Mouse (Mus musculus): ENCODE data around the gene Txlng.
"Not testable (repeated sequence)": the region's sequence is repeated elsewhere in the genome, so short reads cannot be mapped to it uniquely, and the experiment has no call there.

Txlng gene

DNA sequence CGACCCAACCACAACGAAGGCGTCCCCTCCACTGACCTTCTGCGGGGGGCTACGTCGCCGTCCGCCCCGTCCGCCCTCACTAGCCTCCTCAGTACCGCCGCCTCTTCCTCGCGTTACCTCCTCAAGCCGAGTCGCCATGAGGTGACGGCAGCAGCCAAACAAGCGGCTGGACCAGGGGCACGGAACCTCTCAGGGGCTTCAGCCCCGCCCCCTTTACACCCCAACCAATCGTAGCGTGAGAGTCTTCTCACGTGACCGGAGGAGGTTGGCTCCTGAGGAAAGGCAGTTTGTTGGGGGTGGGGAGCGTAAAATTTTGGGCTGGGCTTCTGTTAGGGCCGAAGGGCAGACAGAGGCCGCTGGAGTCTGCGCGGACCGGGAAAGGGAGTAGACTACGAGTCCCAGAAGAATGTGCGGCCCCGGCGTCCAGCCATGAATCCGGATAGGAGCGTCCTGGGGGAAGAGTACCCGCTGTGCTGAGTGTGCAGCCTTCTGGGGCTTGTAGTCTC lies at the start of gene Txlng:
Txlng (minus strand) TSS at position 252 of the 506 bp plus-strand sequence.
- peak; percentile 96 to 98 for DNase-seq

DNA sequence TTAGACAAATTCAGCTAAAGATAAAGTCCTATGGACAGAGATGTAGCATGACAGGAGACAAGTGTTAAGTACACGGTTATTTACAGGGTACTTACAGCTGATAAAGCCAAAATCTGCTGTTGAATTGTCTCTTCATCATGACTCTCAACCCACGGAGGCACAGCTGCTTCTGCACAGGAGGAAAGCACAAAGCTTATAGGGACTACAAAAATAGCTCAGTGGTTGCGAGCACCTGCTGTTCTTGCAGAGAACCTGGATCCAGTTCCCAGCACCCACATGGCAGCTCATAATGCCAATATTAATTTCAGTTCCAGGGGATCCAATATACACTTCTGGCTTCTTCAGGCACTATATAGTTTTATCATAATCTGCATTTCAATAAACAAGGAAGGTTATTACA lies 49.0 kb upstream of the Txlng start:
- no peak for DNase-seq

DNA sequence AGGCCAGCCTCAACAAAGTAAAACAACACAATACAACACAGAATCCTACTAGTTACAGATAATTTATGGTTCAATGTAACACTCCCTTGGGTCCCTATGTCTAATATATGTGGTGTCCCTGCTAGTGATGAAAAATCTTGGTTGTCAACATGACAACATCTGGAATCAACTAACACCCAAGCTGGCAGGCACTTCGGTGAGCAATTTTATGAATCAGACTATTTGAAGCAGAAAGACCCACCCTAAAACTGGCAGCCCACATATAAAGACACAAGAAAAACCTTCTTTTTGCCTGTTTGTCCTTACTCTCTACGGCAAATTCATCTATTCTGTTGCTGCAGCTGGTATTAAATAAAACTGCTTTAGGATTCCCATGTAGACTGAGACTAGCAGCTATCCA lies 44.5 kb upstream of the Txlng start:
- DNase-seq, result no peak

DNA sequence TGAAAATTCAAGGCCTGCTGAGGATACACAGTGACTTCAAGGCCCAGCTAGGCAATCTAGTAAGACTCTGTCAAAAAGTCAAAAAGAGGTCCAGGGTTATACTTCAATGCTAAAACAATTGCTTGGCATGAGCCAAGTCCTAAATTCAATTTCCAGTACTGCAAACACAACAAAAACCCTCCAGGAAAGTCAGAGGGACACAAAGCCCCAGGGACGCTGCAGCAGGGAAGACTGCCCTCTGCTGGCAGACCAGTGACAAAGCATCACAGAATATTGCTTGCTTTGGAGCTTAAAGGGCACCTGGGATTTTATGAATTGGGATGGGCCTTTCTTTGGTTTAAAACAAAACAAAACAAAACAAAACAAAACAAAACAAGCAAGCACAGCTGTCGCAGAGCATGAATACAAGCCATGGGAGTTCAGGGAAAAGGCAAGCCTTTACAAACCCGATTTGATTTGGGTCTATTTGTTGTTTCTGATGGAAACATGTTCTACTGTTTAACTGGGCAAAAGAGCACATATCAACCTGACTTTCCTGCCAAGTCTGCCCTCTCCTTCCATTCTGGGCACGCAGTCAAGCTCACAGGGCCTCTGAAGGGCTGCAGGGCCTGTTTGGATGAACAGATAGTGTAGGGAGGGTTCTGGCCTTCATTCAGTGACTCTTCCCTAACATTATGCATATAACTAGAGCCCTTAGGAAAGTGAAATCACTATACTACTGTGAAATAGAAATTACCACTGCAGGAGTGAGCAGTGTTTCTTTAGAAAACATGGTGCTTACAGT lies 42.7 kb upstream of the Txlng start:
- DNase-seq, result peak in 1 of 2 experiments; percentile 19

DNA sequence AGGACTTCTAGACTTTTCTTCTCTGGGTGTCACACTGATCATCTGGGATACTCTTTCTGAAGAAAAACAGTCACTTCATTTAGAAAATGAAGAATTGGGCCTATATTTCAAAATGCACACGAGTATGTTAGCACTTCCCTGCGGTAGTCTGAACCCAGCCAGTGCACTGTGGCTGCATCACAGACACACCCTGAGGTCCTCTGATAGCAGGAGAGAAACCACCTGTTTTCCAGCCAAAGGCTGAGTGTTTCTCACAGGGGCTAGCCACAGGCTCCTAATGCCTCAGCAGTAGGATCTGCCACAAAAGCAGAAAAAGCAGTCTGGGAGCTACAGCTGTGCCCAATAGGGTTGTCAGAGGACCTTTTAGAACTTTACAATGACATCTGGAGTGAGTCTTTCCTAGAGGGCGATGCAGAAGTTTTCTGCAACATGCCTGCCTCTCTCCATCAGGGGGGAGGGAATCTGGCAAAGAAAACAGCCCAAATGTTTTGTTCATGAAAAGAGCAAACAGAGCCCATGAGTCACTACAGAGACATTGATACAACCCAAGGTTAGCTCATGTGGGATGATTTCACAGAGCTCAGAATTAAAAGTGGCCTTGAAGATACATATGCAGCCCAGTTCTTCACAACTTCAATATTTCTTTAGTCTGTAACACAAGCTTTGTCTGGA lies 39.2 kb upstream of the Txlng start:
- DNase-seq, result no peak

DNA sequence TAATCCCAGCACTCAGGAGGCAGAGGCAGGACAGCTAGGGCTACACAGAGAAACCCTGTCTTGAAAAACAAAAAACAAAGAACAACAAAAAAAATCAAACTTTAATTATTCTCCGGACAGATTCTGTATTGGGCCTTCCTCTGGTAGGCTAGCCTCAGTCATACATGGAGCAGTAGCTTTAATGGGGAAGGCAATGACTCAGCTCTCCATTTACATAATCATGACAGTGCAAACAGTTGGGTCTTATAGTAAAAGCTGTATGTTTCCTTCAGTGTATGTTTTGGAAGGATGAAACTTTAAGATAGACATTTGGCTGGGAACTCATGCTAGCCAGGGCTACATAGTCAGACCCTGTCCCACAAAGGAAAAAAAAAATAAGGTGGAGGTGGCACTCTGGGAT lies 19.4 kb upstream of the Txlng start:
- DNase-seq, result no peak

DNA sequence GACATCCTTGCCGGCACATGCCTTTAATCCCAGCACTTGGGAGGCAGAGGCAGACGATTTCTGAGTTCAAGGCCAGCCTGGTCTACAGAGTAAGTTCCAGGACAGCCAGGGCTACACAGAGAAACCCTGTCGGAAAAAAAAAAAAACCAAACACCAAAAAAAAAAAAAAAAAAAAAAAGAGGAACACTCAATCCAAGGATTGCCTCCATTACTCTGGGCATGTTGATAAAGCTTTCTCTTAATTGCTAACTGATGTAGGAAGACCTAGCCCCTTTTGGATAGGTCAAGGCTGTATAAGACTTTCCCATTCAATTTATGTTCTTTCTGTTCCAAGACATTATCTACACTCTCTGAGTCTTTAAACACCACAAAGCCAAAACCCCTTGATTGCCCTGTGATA lies 16.3 kb upstream of the Txlng start:
- DNase-seq, result no peak

DNA sequence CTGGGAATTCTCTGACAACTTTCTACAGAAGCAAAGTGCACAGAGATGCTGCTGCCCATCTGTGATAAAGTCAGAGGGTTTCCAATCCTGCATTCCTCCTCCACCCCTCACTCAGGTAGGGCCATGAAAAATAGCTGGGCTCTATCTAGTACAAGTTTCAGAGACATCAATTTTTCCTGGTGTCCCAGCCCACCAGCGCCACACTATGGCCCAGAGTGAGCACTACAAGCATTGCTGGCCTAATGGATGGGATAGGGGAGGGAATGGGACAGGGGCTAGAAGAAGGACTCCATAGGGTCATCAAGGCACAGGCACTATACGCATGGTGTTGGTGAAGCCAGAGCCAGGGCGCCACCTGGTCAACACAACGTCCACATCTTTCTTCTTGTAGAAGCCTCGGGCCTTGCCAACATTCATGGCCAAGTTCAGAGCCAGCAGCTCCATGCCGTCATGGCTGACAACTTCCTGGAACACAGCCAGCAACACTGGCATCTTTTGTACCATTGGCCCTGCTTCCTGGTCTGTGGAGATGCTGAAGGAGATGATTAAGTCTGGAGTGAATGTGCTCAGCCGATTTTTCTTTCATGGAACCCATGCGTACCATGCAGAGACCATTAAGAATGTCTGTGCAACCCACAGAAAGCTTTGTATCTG lies 15.3 kb upstream of the Txlng start:
- peak in 1 of 2 experiments; percentile 5 for DNase-seq

DNA sequence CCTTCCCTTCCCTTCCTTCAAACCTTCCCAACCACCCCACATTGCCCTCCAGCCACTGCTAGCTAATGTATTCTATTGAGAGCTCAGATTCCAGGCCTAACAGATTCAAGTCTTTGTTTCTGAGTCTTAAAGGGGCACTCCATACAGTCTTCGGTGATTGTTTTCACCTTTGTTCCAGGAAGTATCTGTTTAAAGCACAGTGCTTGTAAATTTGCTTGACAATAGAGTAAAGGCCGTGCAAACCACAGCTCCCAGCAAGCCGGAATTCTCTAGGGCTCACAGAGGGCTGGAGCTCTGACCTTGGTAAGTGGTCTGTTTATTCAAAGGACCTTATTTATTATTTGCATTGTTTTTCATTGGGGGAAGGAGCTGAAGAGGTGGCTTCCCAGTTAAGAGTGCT lies 2.8 kb upstream of the Txlng start:
- DNase-seq, result no peak

DNA sequence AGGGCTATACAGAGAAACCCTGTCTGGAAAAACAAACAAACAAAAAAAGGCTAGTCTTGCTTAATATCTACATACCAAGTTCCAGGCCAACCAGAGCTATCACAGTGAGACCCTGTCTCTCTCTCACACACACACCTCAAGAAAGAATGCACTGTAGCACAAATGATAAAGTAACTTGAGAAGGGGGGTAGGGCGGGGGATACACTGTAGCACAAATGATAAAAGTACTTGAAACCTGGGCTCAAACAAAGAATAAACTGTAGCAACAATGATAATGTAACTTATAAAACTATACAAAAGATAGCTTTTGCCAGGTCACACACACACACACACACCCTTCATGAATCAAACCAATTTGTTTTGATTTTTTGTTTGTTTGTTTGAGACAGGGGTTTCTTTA lies 2.3 kb upstream of the Txlng start:
- no peak for DNase-seq

DNA sequence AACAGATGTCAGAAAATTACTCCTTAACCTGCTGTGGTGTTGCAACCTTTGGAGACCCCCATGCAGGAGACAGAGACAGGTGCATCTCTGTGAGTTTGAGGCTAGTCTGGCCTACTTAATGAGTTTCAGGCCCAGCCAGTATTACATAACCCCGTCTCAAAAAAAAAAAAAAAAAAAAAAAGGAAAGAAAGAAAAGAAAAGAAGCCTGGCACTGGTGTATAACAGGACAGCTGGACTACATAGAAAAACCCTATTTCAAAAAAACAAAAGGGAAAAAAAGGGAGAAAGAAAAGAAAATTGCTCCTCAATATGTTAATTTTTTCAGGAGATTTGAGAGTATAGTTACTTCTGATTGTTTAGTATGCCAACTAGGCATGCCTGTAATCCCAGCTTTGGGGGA lies 1.8 kb upstream of the Txlng start:
- no peak for DNase-seq

DNA sequence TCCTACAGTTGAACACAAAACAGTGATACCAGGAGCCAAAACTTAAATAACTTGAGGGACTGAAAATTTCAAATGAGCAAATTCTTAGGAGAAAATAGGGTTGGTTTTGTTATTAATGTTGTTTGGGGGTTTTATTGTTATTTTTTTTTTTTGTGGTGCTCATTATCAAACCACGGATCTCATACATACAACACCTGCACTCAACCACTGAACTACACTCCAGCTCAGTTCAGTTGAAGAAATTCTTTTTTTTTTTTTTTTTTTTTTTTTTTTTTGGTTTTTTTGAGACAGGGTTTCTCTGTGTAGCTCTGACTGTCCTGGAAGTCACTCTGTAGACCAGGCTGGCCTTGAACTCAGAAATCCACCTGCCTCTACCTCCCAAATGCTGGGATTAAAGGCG lies 1.1 kb upstream of the Txlng start:
- DNase-seq, result not testable (repeated sequence)

DNA sequence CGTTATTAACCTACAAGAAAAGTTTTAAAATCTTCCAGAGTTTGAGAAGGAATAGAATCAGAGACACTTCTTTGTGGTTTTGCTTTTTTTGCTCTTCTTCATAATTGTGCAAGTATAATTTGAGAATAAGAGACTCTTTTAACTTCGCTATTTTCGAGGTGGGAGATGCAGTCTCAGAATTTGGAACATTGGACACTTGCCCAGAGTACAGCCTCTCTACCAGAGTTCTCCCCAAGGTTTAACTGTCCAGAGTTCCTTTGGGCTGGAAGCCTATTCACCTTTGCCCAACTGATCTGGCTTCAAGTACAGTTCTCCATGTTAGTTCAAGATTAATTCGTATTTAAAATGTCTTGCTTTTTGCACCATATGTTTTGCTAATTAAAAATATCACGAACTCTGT lies 487 bp upstream of the Txlng start:
- peak in 1 of 2 experiments; percentile 8 for DNase-seq

DNA sequence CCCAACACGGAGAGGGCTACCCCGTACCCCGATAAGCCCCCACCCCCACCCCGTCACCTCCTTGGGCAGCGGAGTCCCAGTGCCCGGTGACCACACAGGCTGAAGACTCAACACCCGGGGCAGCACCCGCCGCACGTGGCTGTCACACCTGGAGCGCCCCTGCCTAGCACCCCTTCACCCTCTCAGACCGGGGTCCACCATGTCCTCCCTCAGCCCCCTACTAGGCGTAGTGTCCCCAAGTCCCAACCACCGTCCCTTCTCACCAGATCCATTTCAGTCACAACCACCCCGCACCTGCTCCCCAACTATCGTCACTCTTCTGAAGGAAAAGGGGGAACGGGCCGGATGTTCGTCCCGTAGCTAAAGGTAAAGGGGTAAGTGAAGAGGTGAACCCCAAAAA lies 471 bp downstream of the Txlng start:
- peak in 1 of 2 experiments; percentile 4 for DNase-seq

DNA sequence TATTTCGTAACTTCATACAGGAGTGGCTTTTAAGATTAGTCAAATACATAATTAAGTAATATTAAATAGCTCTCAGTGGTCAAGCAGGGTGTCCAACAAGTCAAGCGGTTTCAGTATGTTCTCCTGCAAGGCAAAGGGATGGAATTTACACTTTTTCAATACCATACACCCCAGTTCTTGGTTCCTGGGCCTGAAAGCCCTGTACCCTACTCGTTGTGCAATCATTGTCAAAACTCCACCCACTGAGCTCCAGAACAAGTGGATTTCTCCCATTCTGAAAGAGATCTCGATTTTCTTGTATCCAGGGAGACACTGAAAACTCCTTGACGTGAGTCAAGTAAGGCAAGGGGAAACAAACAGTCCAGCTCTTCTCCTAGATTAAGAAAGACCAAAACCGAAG lies 1.2 kb downstream of the Txlng start:
- peak in 1 of 2 experiments; percentile 10 for DNase-seq

DNA sequence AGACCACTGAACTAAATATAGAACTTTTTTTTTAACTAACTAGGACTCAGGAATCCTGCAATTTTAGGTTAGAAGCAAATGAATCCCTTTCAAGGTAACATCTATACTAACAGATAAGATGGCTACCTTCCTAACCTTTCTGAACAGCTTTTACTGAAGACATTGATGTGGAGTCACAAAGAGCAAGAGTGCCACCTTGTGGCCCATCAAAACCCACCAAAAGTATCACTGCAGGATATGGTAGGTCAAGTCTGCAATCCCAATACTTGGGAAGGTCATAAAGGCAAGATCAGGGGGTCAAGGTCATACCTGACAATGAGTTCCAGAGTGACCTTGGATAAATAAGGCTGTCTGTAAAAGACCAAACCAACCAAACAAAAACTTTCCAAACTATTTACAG lies 28.9 kb downstream of the Txlng start:
- peak; percentile 18 to 36 for DNase-seq

DNA sequence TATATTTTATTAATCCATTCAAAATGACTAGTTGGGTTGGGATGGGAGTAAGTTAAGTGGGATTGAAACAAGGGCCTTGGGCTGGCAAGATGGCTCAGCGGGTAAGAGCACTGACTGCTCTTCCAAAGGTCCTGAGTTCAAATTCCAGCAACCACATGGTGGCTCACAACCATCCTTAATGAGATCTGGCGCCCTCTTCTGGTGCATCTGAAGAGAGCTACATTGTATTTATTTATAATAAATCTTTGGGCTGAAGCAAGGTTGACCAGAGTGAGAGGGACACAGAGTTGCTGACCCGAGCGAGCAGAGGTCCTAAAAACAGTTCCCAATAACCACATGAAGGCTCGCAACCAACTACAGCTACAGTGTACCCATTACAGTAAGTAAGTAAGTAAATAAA lies 37.9 kb downstream of the Txlng start:
- peak in 1 of 2 experiments; percentile 5 for DNase-seq

DNA sequence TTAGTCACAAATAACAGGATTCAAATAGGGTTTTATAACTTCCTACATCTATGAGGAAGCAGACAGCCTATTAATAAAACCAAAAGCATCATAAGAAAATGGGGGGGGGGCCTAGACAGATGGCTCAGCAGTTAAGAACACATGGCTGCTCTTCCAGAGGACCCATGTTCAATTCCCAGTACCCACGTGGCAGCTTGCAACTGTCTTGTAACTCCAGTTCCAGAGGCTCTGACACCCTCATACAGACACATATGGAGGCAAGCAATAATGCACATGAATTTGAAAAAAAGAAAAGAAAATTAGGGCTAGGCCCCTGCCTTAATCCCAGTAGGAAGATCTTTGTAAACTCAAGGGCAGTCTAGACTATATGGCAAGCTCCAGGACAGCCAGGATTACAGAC lies 40.9 kb downstream of the Txlng start:
- DNase-seq, result no peak

DNA sequence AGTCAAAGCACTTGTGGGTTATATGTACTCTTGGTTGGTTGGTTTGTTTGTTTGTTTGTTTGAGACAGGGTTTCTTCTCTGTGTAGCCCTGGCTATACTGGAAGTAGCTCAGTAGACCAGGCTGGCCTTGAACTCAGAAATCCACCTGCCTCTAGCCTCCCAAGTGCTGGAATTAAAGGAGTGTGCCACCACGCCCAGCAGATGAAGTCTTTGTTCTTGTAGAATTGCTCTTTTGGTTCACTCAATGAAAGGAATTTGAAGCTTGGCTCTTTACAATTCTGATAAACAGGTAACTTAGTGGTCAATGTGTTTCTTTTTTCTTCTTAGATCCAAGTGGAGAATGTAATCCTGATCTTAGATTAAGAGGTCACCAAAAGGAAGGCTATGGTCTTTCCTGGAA lies 58.5 kb downstream of the Txlng start:
- no peak for DNase-seq

DNA sequence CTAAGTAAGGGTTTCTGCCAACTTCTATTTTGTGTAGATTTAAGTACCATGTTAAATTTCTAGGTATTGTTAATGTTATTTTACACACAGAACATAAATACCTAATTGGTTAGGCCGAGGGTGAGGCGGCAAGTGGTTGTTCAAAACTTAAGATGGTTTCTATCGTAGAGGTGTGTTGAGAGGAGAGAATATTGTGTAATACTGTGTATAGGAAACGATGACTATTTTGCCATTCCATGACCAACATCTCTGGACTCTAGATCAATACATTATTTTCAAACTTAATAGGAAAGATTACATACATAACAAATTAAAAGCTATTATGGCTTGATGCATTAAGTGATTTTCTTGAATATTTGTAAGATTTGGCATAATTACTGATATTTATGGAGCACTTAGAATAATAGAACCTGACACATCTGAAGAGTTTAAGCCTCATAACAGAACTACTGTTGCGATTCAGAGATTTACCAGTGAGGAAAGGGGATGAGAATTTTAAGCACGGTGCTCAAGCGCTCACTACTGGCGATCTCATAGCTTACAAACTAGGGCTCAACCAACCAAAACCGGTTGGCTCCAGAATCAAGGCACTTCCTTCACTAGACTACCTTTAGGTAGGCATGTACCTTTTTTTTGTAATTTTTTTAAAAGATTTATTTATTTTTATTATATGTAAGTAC lies 67.4 kb downstream of the Txlng start:
- no peak for DNase-seq

DNA sequence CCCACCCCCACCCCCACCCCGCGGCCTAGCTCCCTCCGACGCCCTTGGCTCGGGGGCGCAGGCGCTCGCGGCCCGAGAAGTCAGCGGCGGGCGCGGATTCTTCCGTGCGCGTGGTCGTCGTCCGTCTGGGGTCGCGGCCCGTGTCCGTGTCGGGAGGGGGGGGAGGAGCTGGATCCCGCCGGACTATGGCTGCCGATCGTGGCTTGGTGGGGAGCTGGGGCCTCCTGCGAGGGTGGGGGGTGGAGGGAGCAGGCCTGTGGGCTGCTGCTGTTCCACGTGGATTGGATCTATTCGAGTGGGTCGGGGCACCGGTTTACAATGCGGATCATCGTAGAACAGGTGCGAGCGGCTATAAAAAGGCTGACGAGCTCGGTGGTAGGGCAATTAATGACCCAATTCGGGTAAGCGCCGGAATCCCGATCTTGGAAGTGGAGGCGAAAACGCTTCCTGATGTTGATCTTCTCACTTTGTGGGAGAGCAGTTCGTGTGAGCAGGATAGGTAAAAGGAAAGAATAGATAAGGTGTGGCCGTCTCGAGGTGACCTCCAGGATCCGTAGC lies 68.2 kb downstream of the Txlng start:
- DNase-seq, result peak in 1 of 2 experiments; percentile 37

DNA sequence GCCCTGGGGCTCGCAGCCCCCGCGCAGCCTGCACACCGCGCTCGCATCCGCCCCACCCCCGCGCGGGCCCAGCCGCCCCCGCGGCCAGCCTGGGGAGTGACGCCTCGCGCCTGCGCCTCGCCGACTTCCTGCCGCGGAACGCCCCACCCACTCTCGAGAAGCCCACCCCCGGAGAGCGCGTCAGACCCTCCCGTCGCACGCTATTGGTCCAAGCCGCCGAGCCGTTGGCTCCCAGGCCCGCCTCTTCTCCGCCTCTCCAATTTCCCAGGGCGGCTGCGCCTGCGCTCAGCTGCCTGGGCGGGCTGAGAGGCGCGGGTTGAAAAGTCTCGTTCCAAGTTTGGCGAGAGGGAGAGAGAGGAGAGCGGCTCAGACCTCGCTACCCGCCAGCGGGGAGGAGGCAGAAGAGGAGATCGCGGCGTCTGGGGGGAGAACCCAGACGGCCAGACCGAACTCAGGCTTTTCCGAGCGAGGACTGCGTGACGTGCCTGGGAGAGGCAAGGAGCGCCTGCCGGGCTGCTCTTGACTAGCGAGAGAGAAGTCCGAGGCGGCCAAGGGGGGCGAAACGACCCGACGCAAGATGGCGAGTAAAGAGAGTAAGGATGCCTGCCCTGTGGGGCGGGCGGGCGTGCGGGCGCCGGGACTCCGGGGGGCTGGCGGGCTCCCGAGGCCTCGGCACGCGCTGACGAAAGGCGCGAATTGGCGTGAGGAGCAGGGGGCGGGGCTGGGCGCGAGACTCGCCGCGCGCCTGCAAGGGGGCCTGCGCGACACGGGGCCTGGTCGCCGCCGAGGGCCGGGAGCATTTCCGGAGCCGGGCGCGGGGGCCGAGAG lies 68.9 kb downstream of the Txlng start, which contains the start of gene Rbbp7:
Rbbp7 (plus strand) TSS at position 288 of the 828 bp plus-strand sequence.
- peak; percentile 93 to 96 for DNase-seq

Data from lung, postnatal 4 days (tissue).